Mouse (Mus musculus) ovary, adult 18-20 months (tissue): ENCODE results near the gene Rbm4.
"Not testable (repeated sequence)": the region's sequence is repeated elsewhere in the genome, so short reads cannot be mapped to it uniquely, and the experiment has no call there.

Experiments
- DNase-seq: peaks from one replicate; pipeline ENCODE4 v3.0.0; 2022; ENCODE audit warnings: low spot score, mixed read lengths

Rbm4 gene

GRCm38 (mm10) chr19:4793831-4794422 lies at the start of gene Rbm4:
Gene Rbm4 (minus strand): TSS chr19:4793901.
- peak; percentile 97 for DNase-seq

GRCm38 (mm10) chr19:4842611-4843010 lies 48.9 kb upstream of the Rbm4 start:
- no peak for DNase-seq

- no peak for DNase-seq
These were observed 47.1 kb upstream of the Rbm4 start for GRCm38 (mm10) chr19:4840848-4841247.

GRCm38 (mm10) chr19:4839149-4839548 lies 45.4 kb upstream of the Rbm4 start, which contains the start of the genes Ccs and Ccdc87:
Gene Ccs (minus strand): TSS chr19:4839332.
Gene Ccdc87 (plus strand): TSS chr19:4839366.
- DNase-seq, result peak; percentile 95

- no peak for DNase-seq
These were observed 44.9 kb upstream of the Rbm4 start for GRCm38 (mm10) chr19:4838526-4839140.

GRCm38 (mm10) chr19:4837049-4837448 lies 43.3 kb upstream of the Rbm4 start:
- DNase-seq, result no peak

- DNase-seq, result no peak
These were observed 42.4 kb upstream of the Rbm4 start for GRCm38 (mm10) chr19:4836096-4836495.

- peak; percentile 25 for DNase-seq
These were observed 40.3 kb upstream of the Rbm4 start for GRCm38 (mm10) chr19:4833977-4834376.

- DNase-seq, result no peak
These were observed 35.5 kb upstream of the Rbm4 start for GRCm38 (mm10) chr19:4829156-4829555.

- DNase-seq, result no peak
These were observed 34.9 kb upstream of the Rbm4 start for GRCm38 (mm10) chr19:4828444-4829114.

GRCm38 (mm10) chr19:4820678-4821303 lies 27.1 kb upstream of the Rbm4 start:
- DNase-seq, result peak; percentile 69

GRCm38 (mm10) chr19:4817182-4817835 lies 23.6 kb upstream of the Rbm4 start:
- DNase-seq, result no peak

GRCm38 (mm10) chr19:4813015-4813414 lies 19.3 kb upstream of the Rbm4 start:
- no peak for DNase-seq

GRCm38 (mm10) chr19:4812334-4812949 lies 18.7 kb upstream of the Rbm4 start:
- not testable (repeated sequence) for DNase-seq

GRCm38 (mm10) chr19:4811909-4812242 lies 18.2 kb upstream of the Rbm4 start:
- DNase-seq, result no peak

GRCm38 (mm10) chr19:4811063-4811908 lies 17.6 kb upstream of the Rbm4 start, which contains the start of the genes Gm21992 and Rbm14:
Gene Gm21992 (minus strand): TSS chr19:4811612.
Gene Rbm14 (minus strand): TSS chr19:4811634.
- peak; percentile 98 for DNase-seq

GRCm38 (mm10) chr19:4810746-4811062 lies 17.0 kb upstream of the Rbm4 start:
- DNase-seq, result no peak

- no peak for DNase-seq
These were observed 16.6 kb upstream of the Rbm4 start for GRCm38 (mm10) chr19:4810309-4810708.

- DNase-seq, result no peak
These were observed 9.6 kb upstream of the Rbm4 start for GRCm38 (mm10) chr19:4803283-4803682.

- DNase-seq, result no peak
These were observed 9.0 kb upstream of the Rbm4 start for GRCm38 (mm10) chr19:4802691-4803091.

GRCm38 (mm10) chr19:4799083-4799482 lies 5.4 kb upstream of the Rbm4 start:
- no peak for DNase-seq
